8 mouse cellular contexts compared by ENCODE assay signal in genomic region chr9:29962978-29963377, GRCm38 (mm10). TPM values are rescaled to one million over a fixed set of nuclear protein-coding genes. Genes with fewer than 3 reads are reported as not detected.
DNase-seq lines count a peak whose midpoint lies in the region; ATAC-seq and TF ChIP-seq lines count a peak whose summit lies in the region.

Gene Ntm (minus strand): TSS chr9:29963141.

- peak; percentile 76; the same call in 1 of the 2 replicates for ATAC-seq in forebrain, embryonic 12.5 days (ENCODE audit: low FRiP score)
- peak; percentile 49; the same call in 1 of the 2 replicates for ATAC-seq in hindbrain, embryonic 12.5 days (ENCODE audit: low FRiP score)
- peak; percentile 84 for ATAC-seq in midbrain, postnatal 0 days (ENCODE audit: low FRiP score)
- no peak for ATAC-seq in erythroid progenitor cell, adult 5-6 weeks (replicated peaks; ENCODE audit: low FRiP score, poor library complexity, severe bottlenecking)

- 5% methylated on average over 8 of the region's 8 CpGs for WGBS in forebrain, embryonic 12.5 days
- WGBS in hindbrain, embryonic 12.5 days = 15% methylated on average over 8 of the region's 8 CpGs
- WGBS in midbrain, postnatal 0 days = 6% methylated on average over 8 of the region's 8 CpGs

- DNase-seq in brain, embryonic 14.5 days (ENCODE audit: low read depth) = peak; percentile 94
- DNase-seq in left cerebral cortex, postnatal 14 days (ENCODE audit: low spot score in 2 of 2) = peak; percentile 77 to 87
- peak; percentile 93 for DNase-seq in midbrain, postnatal 0 days (ENCODE audit: low spot score)
- DNase-seq in thymus, postnatal 25 days = no peak

- H3K4me1 ChIP-seq in E14TG2a.4 (replicated peaks; ENCODE audit: low read depth, low read length) = peaks cover 14% of the 10 kb centered on the region; the same call in 1 of the 2 replicates
- H3K4me1 ChIP-seq in forebrain, embryonic 12.5 days = peaks cover 26% of the 10 kb centered on the region
- peaks cover 33% of the 10 kb centered on the region for H3K4me1 ChIP-seq in hindbrain, embryonic 12.5 days
- peaks cover 3% of the 10 kb centered on the region; the same call in 1 of the 2 replicates for H3K4me1 ChIP-seq in midbrain, postnatal 0 days (ENCODE audit: insufficient read depth, low read length)

- no peaks in the 10 kb centered on the region for H3K36me3 ChIP-seq in E14TG2a.4 (ENCODE audit: insufficient read depth, low read length)
- H3K36me3 ChIP-seq in forebrain, embryonic 12.5 days (replicated peaks) = no peaks in the 10 kb centered on the region
- H3K36me3 ChIP-seq in hindbrain, embryonic 12.5 days = no peaks in the 10 kb centered on the region
- no peaks in the 10 kb centered on the region for H3K36me3 ChIP-seq in midbrain, postnatal 0 days (ENCODE audit: insufficient read depth, low read length)

- intact Hi-C loops in left cerebral cortex, postnatal 14 days (cut with DNase I) = loop anchor here (5.0 to 10.0 kb wide), 2 partner anchors 81 to 298 kb away; no protein-coding TSS in a partner anchor

- H3K4me2 ChIP-seq in forebrain, embryonic 12.5 days = peak within 1 kb of the TSS; percentile 87
- peak within 1 kb of the TSS; percentile 85 for H3K4me2 ChIP-seq in hindbrain, embryonic 12.5 days (replicated peaks)
- peak within 1 kb of the TSS; percentile 58 for H3K4me2 ChIP-seq in midbrain, postnatal 0 days (ENCODE audit: low read depth, low read length, poor library complexity, severe bottlenecking)

- H3K27me3 ChIP-seq in E14TG2a.4 (ENCODE audit: insufficient read depth, low read length) = peaks cover 32% of the 10 kb centered on the region
- peaks cover 37% of the 10 kb centered on the region for H3K27me3 ChIP-seq in forebrain, embryonic 12.5 days
- H3K27me3 ChIP-seq in hindbrain, embryonic 12.5 days = peaks cover 15% of the 10 kb centered on the region
- no peaks in the 10 kb centered on the region for H3K27me3 ChIP-seq in midbrain, postnatal 0 days (ENCODE audit: insufficient read depth, low read length)

- H3K4me3 ChIP-seq in E14TG2a.4 (replicated peaks; ENCODE audit: low read length) = peak within 1 kb of the TSS; percentile 52
- H3K4me3 ChIP-seq in forebrain, embryonic 12.5 days (replicated peaks) = peak within 1 kb of the TSS; percentile 51
- H3K4me3 ChIP-seq in hindbrain, embryonic 12.5 days = peak within 1 kb of the TSS; percentile 44
- peak within 1 kb of the TSS; percentile 68 for H3K4me3 ChIP-seq in midbrain, postnatal 0 days (ENCODE audit: low read depth, low read length)

- peak within 1 kb of the TSS; percentile 61 for H3K9ac ChIP-seq in forebrain, embryonic 12.5 days
- H3K9ac ChIP-seq in hindbrain, embryonic 12.5 days = peak within 1 kb of the TSS; percentile 61
- H3K9ac ChIP-seq in midbrain, postnatal 0 days (replicated peaks; ENCODE audit: low read length, poor library complexity, severe bottlenecking) = peak within 1 kb of the TSS; percentile 76

- no peak for TF ChIP-seq POLR2A in brain, embryonic 14.5 days (IDR thresholded peaks at IDR 0.05; ENCODE audit: borderline replicate concordance, extremely low read depth, insufficient read depth, insufficient read length, poor library complexity, severe bottlenecking)

- no peak within 1 kb of the TSS; the same call in 1 of the 2 replicates for H3K27ac ChIP-seq in forebrain, embryonic 12.5 days
- peak within 1 kb of the TSS; percentile 78 for H3K27ac ChIP-seq in hindbrain, embryonic 12.5 days
- peak within 1 kb of the TSS; percentile 85 for H3K27ac ChIP-seq in midbrain, postnatal 0 days (ENCODE audit: low read depth, low read length)

- no peak for TF ChIP-seq CTCF in E14TG2a.4 (conservative IDR thresholded peaks at IDR 0.05; ENCODE audit: low read length)
- no peak for TF ChIP-seq CTCF in brain, embryonic 14.5 days (IDR thresholded peaks at IDR 0.05; ENCODE audit: borderline replicate concordance, extremely low read depth, insufficient read depth, insufficient read length)
- TF ChIP-seq CTCF in midbrain, postnatal 0 days (IDR thresholded peaks at IDR 0.05) = no peak

- no peaks in the 10 kb centered on the region for H3K9me3 ChIP-seq in E14TG2a.4 (ENCODE audit: low read length)
- H3K9me3 ChIP-seq in forebrain, embryonic 12.5 days = no peaks in the 10 kb centered on the region
- H3K9me3 ChIP-seq in hindbrain, embryonic 12.5 days (replicated peaks) = no peaks in the 10 kb centered on the region
- H3K9me3 ChIP-seq in midbrain, postnatal 0 days (ENCODE audit: low read length) = no peaks in the 10 kb centered on the region

RNA-seq across cellular contexts. Expression of gene Ntm, which starts in this region (rescaled TPM):
- 48.6 and 95.1 TPM in 2 replicates for polyA plus RNA-seq in brain, embryonic 14.5 days (2012; rRNA removed)
- polyA plus RNA-seq in forebrain, embryonic 12.5 days (2016; fragmentation: Nextera tagmentation; extraction: Ambion mirVana) = 34.6 and 38.2 TPM in 2 replicates
- polyA plus RNA-seq in hindbrain, embryonic 12.5 days (2016; fragmentation: Nextera tagmentation; extraction: Ambion mirVana) = 61.3 and 62.8 TPM in 2 replicates
- 100 to 1,000 TPM; 351 to 370 TPM for total RNA-seq in left cerebral cortex, postnatal 14 days (2021)
- total RNA-seq in midbrain, postnatal 0 days (2014; rRNA removed) = 230 and 244 TPM in 2 replicates
- 303 and 322 TPM in 2 replicates for polyA plus RNA-seq in midbrain, postnatal 0 days (2015; fragmentation: Nextera tagmentation; extraction: Ambion mirVana)
- total RNA-seq in erythroid progenitor cell, adult 5-6 weeks (2015; ENCODE audit: low replicate concordance) = not detected in 2 replicates
- not detected in 2 replicates for total RNA-seq in erythroid progenitor cell, adult 5-6 weeks (2017; ENCODE audit: low replicate concordance)

Comparison
In these comparisons a context has a peak if more than half of its experiments do, and no peak if none do; other contexts are left out.
1. RNA of gene Ntm (total RNA-seq): 351 to 370 TPM in left cerebral cortex, postnatal 14 days and 230 to 244 TPM in midbrain, postnatal 0 days; not detected in erythroid progenitor cell, adult 5-6 weeks; every median in the first group is over 100 times any median in the second.
2. Peak in every context shown above with its lines, with median percentiles within 50 percentile points of each other: H3K4me3 ChIP-seq, H3K4me2 ChIP-seq and H3K9ac ChIP-seq.